Mouse (Mus musculus) heart, postnatal 0 days (tissue): ENCODE measurements at regions not wholly inside any gene's neighbourhood (a gene's known extent, or its start where the extent isn't known, plus 50 kb on each side); places are given as distances from the start of the nearest gene placed in this dataset.
"Not testable (repeated sequence)": the region's sequence is repeated elsewhere in the genome, so short reads cannot be mapped to it uniquely, and the experiment has no call there.

Experiments used
- ATAC-seq: fragments of 200-750 bp; cut with Nextera tagmentation; 2 replicates; pipeline ENCODE4 v1.8.0; 2017; ENCODE audit warnings: low read depth, moderate number of reproducible peaks, moderate library complexity; ENCODE audit not compliant: insufficient read depth
- DNase-seq: peaks from one replicate; pipeline ENCODE4 v3.0.0-alpha.2; 2016; ENCODE audit warnings: low spot score
- H3K27ac ChIP-seq: fragments of 300-500 bp; sonication (generic); 2 replicates; pipeline ENCODE4 v1.5.1; 2014; ENCODE audit warnings: low read depth, mild to moderate bottlenecking
- H3K27me3 ChIP-seq: fragments of 300-500 bp; sonication (generic); 2 replicates; pipeline ENCODE4 v1.6.1; 2014; ENCODE audit warnings: low read length, mixed read lengths; ENCODE audit not compliant: control insufficient read depth, insufficient read depth
- H3K36me3 ChIP-seq: fragments of 300-500 bp; sonication (generic); replicated peaks from 2 replicates; pipeline ENCODE4 v1.6.1; 2014; ENCODE audit warnings: low read length, mixed read lengths; ENCODE audit not compliant: control insufficient read depth, insufficient read depth
- H3K4me1 ChIP-seq: fragments of 300-500 bp; sonication (generic); 2 replicates; pipeline ENCODE4 v1.6.1; 2014; ENCODE audit warnings: antibody characterized with exemption; ENCODE audit not compliant: control insufficient read depth, insufficient read depth
- H3K4me2 ChIP-seq: fragments of 300-500 bp; sonication (generic); 2 replicates; pipeline ENCODE4 v1.6.1; 2014; ENCODE audit warnings: low read depth, mild to moderate bottlenecking, low read length, moderate library complexity
- H3K4me3 ChIP-seq: fragments of 300-500 bp; sonication (generic); 2 replicates; pipeline ENCODE4 v1.5.1; 2014; ENCODE audit warnings: low read depth, low read length
- H3K9ac ChIP-seq: fragments of 300-500 bp; sonication (generic); replicated peaks from 2 replicates; pipeline ENCODE4 v1.6.1; 2014; ENCODE audit warnings: low read depth, low read length, mixed read lengths
- H3K9me3 ChIP-seq: fragments of 300-500 bp; sonication (generic); replicated peaks from 2 replicates; pipeline ENCODE4 v1.6.1; 2016; ENCODE audit warnings: low read length; ENCODE audit not compliant: control insufficient read depth
- WGBS: fragments of 180-500 bp; shearing (Covaris S2); extraction: QIAGEN DNeasy Blood & Tissue Kit; methylation state at CpG from one replicate; pipeline ENCODE4 v1.1.7; 2014; 5-methylcytosine and 5-hydroxymethylcytosine counted together

- not testable (repeated sequence) for H3K27me3 ChIP-seq, H3K4me3 ChIP-seq
- WGBS, result 70% methylated on average over 7 of the region's 7 CpGs
Observed at GRCm38 (mm10) chrY:4072666-4073065, 301.2 kb downstream of the Gm3376 start.

GRCm38 (mm10) chrY:4073566-4073965 lies 302.1 kb downstream of the Gm3376 start:
- H3K9ac ChIP-seq, ATAC-seq, H3K4me3 ChIP-seq, H3K4me2 ChIP-seq, H3K9me3 ChIP-seq, H3K27ac ChIP-seq, DNase-seq, H3K4me1 ChIP-seq, H3K27me3 ChIP-seq, H3K36me3 ChIP-seq: not testable (repeated sequence)
- WGBS, result 66% methylated on average over 3 of the region's 3 CpGs

More at GRCm38 (mm10) chrY:4072666-4073065, 301.2 kb downstream of the Gm3376 start:
- ATAC-seq, H3K9me3 ChIP-seq, H3K36me3 ChIP-seq, H3K27ac ChIP-seq, H3K4me1 ChIP-seq, H3K9ac ChIP-seq, H3K4me2 ChIP-seq: not testable (repeated sequence)
- DNase-seq, result peak; percentile 10
